Mouse (Mus musculus): ENCODE measurements around the gene Akap5.

Akap5 gene

GRCm38 (mm10) chr12:76324679-76325431 is at the start of gene Akap5:
TSS of gene Akap5 (plus strand) at chr12:76324891.
- peak; percentile 25 for DNase-seq (ENCODE audit: low spot score)

- no peak for DNase-seq (ENCODE audit: low spot score)
Observed at GRCm38 (mm10) chr12:76278209-76278608, 46.5 kb upstream of the Akap5 start.

GRCm38 (mm10) chr12:76280556-76280955 is 44.1 kb upstream of the Akap5 start:
- no peak for DNase-seq (ENCODE audit: low spot score)

- no peak for DNase-seq (ENCODE audit: low spot score)
Observed at GRCm38 (mm10) chr12:76281111-76281660, 43.5 kb upstream of the Akap5 start.

DNA sequence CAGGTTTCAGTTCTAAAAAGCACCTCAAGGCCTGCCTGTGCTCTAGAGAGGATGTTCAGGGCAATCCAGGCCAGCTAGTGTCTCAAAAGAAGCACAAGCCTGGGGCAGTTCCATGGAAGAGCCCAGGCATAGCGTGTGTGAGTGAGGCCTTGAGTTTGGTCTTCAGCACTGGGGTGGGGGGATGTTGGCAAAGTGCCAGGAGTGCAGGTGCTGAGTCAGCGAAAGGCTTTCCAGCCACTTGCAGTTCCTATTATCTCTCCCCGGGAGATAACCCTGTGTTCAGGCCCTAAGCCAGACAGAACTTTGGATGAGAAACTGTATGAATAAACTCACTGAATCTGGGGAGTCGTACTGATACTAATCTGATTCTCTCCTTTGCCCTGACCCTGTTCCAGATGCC is 42.6 kb upstream of the Akap5 start:
- peak; percentile 59 for DNase-seq (ENCODE audit: low spot score)

DNA sequence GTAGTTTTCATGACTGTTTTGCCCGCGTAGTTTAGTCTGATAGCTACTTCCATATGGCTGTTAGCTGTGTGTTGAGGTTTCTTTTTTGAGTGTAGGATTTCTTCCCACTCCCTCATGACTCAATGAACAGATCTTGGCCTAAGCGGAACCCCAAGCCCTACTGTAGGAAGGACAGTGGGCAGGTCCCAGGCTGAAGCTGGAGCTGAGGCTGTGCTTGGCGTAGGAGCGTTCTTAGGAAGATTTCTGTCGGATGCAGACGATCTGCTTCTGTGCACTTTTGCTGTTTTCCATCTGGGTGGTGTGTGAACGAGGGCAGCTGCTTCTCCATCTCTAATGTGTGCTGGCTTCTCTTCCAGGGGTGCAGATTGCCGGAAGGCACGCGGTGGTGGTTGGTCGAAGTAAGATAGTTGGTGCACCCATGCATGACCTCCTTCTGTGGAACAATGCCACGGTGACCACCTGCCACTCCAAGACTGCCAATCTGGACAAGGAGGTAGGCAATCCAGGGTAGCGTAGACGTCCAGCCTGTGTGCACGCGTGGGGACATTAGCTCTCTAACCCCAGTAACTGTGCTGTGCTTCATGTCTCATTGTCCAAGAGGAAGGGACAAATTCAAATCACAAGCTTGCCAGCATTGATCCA is 42.0 kb upstream of the Akap5 start:
- DNase-seq (ENCODE audit: low spot score), result no peak

- no peak for DNase-seq (ENCODE audit: low spot score)
Observed at GRCm38 (mm10) chr12:76285418-76285817, 39.3 kb upstream of the Akap5 start.

GRCm38 (mm10) chr12:76287986-76288385 is 36.7 kb upstream of the Akap5 start:
- DNase-seq (ENCODE audit: low spot score), result no peak

DNA sequence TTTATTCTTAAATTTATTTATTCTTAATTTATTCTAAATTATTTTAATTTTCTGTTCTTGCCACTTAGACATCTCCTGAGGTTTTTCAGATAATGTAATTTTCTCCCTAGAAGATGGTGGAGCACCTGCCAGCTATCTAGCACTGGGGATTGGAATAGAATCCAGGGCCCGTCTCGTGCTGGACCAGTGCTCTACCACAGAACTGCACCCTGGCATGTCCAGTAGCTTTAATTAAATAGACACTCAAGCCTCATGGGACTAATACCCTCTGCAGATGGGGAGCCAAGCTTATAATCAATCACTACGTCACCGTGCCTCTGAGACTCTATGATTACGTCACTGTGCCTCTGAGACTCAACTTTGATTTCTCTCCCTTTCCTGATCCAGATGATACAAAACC is 36.2 kb upstream of the Akap5 start:
- DNase-seq (ENCODE audit: low spot score), result no peak

- no peak for DNase-seq (ENCODE audit: low spot score)
Observed at GRCm38 (mm10) chr12:76289428-76289827, 35.3 kb upstream of the Akap5 start.

GRCm38 (mm10) chr12:76290271-76290670 is 34.4 kb upstream of the Akap5 start:
- DNase-seq (ENCODE audit: low spot score), result no peak

GRCm38 (mm10) chr12:76293192-76293591 is 31.5 kb upstream of the Akap5 start:
- no peak for DNase-seq (ENCODE audit: low spot score)

- no peak for DNase-seq (ENCODE audit: low spot score)
Observed at GRCm38 (mm10) chr12:76297830-76298229, 26.9 kb upstream of the Akap5 start.

DNA sequence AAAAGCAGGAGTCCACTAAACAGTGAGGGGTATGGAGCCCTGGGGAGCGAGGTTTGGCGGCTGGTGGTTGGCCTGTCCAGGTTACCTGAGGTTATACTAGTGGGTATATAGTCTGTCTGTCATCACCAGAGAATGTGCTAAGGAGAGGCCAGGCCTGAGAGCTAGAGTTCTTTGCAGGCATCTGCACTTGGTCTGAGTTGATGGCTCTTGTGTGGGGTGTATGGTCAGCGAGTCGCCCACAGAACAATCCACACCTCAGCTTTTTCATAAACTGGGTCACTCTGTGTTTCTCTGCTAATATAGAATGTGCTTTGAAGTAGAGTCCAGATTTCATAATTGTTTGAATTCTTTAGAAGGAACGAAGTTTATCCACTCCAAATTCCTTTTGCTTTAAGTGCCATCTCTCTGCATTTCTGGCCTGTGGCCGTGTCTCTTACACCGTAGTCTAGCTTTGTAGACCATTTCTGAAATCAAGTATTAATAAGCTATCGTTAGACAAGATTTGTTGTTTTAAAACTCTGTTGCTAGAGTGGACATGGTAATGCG is 25.3 kb upstream of the Akap5 start:
- no peak for DNase-seq (ENCODE audit: low spot score)

- DNase-seq (ENCODE audit: low spot score), result no peak
Observed at GRCm38 (mm10) chr12:76300367-76300766, 24.3 kb upstream of the Akap5 start.

- no peak for DNase-seq (ENCODE audit: low spot score)
Observed at GRCm38 (mm10) chr12:76303474-76303873, 21.2 kb upstream of the Akap5 start.

DNA sequence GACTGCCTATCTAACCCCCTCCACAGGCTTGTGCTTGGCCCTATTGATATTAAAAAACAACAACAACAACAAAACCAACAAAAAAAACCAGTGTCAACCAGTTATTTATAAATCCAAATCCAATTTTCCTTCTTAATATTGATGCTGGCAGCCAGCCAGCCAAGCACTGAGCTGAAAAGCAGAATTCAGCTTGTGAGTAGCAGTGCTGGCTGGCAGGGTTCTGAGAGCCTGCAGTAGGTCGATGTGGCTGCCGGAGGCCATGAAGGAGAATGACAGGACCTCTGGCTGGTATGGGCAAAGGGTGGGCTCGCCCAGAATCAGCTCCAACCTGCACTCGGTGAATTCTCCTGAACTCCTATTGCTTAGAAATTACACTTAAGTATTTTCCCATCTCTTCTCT is 20.5 kb upstream of the Akap5 start:
- no peak for DNase-seq (ENCODE audit: low spot score)

- DNase-seq (ENCODE audit: low spot score), result no peak
Observed at GRCm38 (mm10) chr12:76305107-76305506, 19.6 kb upstream of the Akap5 start.

- DNase-seq (ENCODE audit: low spot score), result no peak
Observed at GRCm38 (mm10) chr12:76306852-76307561, 17.7 kb upstream of the Akap5 start.

GRCm38 (mm10) chr12:76307964-76308363 is 16.7 kb upstream of the Akap5 start:
- DNase-seq (ENCODE audit: low spot score), result peak; percentile 19

DNA sequence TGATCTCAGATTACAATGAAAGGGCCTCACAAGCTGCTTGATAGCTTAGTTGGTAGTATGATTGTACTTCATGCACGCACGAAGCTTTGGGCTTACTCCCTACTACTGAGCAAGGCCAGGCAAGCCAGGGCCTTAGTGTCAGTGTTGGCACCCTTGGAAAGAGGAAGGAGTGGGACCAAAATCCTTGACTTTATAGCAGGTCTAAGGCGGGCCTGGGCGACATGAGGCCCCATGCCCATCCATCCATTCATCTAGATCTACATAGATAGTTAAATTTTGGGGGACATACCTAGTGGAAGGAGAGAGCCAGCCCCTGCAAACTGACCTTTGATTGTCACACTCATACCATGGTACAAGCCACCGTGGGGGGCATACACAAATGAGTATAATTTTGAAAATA is 16.3 kb upstream of the Akap5 start:
- DNase-seq (ENCODE audit: low spot score), result no peak

DNA sequence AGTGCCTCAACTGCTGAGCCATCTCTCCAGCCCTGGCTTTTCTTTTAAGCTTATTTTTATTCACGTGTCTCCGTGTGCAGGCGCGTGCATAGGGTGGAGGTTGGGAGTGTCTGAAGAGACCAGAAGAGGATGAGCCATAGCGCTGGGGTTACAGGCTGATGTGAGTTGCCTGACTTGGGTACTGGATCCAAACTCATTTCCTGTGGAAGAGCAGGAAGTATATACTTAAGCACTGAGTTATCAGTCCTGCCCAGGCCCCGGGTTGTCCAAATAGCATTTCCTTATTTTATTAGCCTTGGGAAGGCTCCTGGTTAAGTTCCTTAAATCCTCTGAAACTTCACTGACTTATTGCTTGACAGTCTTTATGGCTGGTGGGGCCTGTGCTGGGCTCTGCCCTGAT is 14.7 kb upstream of the Akap5 start:
- no peak for DNase-seq (ENCODE audit: low spot score)

GRCm38 (mm10) chr12:76310633-76311032 is 14.1 kb upstream of the Akap5 start:
- DNase-seq (ENCODE audit: low spot score), result no peak

Measured in ovary, adult 18-20 months (tissue).